Mouse (Mus musculus) heart, embryonic 12.5 days (tissue): ENCODE measurements at regions not wholly inside any gene's neighbourhood (a gene's known extent, or its start where the extent isn't known, plus 50 kb on each side); places are given as distances from the start of the nearest gene placed in this dataset.
"Not testable (repeated sequence)": the region's sequence is repeated elsewhere in the genome, so short reads cannot be mapped to it uniquely, and the experiment has no call there.

ENCODE experiments used
- ATAC-seq: fragments of 200-750 bp; cut with Nextera tagmentation; 2 replicates; pipeline ENCODE4 v1.8.0; 2017; ENCODE audit warnings: moderate TSS enrichment, moderate library complexity; ENCODE audit not compliant: insufficient number of reproducible peaks, low FRiP score
- H3K27ac ChIP-seq: fragments of 300-500 bp; sonication (generic); 2 replicates; pipeline ENCODE4 v1.5.1; 2016; ENCODE audit warnings: mild to moderate bottlenecking, moderate library complexity; ENCODE audit not compliant: poor library complexity, severe bottlenecking
- H3K27me3 ChIP-seq: fragments of 300-500 bp; sonication (generic); replicated peaks from 2 replicates; pipeline ENCODE4 v1.6.1; 2016; ENCODE audit warnings: mild to moderate bottlenecking, moderate library complexity
- H3K36me3 ChIP-seq: fragments of 300-500 bp; sonication (generic); 2 replicates; pipeline ENCODE4 v1.6.1; 2016; ENCODE audit warnings: mild to moderate bottlenecking, moderate library complexity
- H3K4me1 ChIP-seq: fragments of 300-500 bp; sonication (generic); replicated peaks from 2 replicates; pipeline ENCODE4 v1.6.1; 2016; ENCODE audit warnings: mild to moderate bottlenecking
- H3K4me2 ChIP-seq: fragments of 300-500 bp; sonication (generic); 2 replicates; pipeline ENCODE4 v1.6.1; 2016; ENCODE audit warnings: mild to moderate bottlenecking, moderate library complexity
- H3K4me3 ChIP-seq: fragments of 300-500 bp; sonication (generic); 2 replicates; pipeline ENCODE4 v1.5.1; 2016; ENCODE audit warnings: mild to moderate bottlenecking
- H3K9ac ChIP-seq: fragments of 300-500 bp; sonication (generic); 2 replicates; pipeline ENCODE4 v1.6.1; 2016; ENCODE audit warnings: mild to moderate bottlenecking, moderate library complexity
- H3K9me3 ChIP-seq: fragments of 300-500 bp; sonication (generic); replicated peaks from 2 replicates; pipeline ENCODE4 v1.6.1; 2016; ENCODE audit warnings: mild to moderate bottlenecking, moderate library complexity
- whole genome bisulfite sequencing: fragments of 180-500 bp; shearing (Covaris S2); methylation state at CpG from one replicate; pipeline ENCODE4 v1.1.7; 2016; 5-methylcytosine and 5-hydroxymethylcytosine counted together

DNA sequence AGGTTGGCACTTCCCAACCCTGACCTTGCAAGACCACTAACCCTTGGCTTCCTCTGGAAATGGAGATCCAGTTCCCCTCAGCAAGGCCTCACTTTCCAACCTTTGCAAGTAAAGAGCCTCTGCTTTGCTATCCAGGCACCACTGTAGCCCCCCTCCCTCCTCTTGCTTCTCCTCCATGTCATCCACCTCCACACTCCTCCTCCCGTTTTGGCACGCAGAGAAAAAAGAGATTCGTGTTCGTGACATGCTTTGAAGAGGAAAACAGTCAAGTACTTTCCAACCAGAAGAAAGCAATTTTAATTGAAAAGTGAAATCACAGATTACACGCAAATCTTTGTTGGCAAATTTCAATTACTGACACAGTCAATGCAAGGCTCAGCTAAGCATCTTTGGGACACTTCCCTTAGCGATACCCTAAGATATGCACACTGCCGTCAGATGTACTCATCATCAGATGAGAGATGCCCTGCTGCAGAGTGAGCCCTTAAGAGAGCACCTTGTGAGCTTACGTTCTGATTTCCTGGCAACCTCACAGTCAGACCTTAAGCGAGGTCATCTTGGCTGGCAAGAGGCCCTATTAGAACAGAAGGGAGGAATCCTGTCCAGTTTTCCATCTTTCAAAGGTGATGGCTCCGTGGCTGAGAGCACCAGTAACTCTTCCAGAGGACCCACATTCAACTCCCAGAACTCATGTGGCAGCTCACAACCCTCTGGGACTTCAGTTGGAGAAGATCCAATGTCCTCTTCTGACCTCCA is 208.5 kb upstream of the Zfp703 start:
- Histone ChIP-seq H3K9ac (no peak overlapping the region), H3K9me3 (no peaks in the 10 kb centered on the region), H3K4me1 (peaks cover 14% of the 10 kb centered on the region), H3K27me3 (peaks cover 66% of the 10 kb centered on the region), H3K36me3 (no peaks in the 10 kb centered on the region), H3K27ac (no peak overlapping the region), H3K4me3 (no peak overlapping the region), H3K4me2 (no peak overlapping the region)
- ATAC-seq = no peak
- WGBS = 80% methylated on average over 10 of the region's 10 CpGs

- H3K27me3 ChIP-seq = peaks cover 68% of the 10 kb centered on the region
- H3K9me3 ChIP-seq = no peaks in the 10 kb centered on the region
- H3K4me1 ChIP-seq = peaks cover 14% of the 10 kb centered on the region
- no peaks in the 10 kb centered on the region for H3K36me3 ChIP-seq
- WGBS = 9% methylated on average over 16 of the region's 16 CpGs
- peak; percentile 69 for ATAC-seq
- no peak overlapping the region for H3K27ac ChIP-seq
- peak overlapping the region; percentile 25; the same call in 1 of the 2 replicates for H3K9ac ChIP-seq
- H3K4me2 ChIP-seq = peak overlapping the region; percentile 74
- peak overlapping the region; percentile 26 for H3K4me3 ChIP-seq
Observed at GRCm38 (mm10) chr8:26770424-26770886, 206.7 kb upstream of the Zfp703 start.

- no peaks in the 10 kb centered on the region for H3K36me3 ChIP-seq
- 63% methylated on average over 10 of the region's 10 CpGs for WGBS
- H3K4me2 ChIP-seq = no peak overlapping the region
- H3K27me3 ChIP-seq = peaks cover 70% of the 10 kb centered on the region
- H3K9me3 ChIP-seq = no peaks in the 10 kb centered on the region
- no peak overlapping the region for H3K4me3 ChIP-seq
- no peak overlapping the region for H3K27ac ChIP-seq
- 0 out of 2 replicates have a peak, but pooled peaks cover 5% of the 10 kb centered on the region for H3K4me1 ChIP-seq
- ATAC-seq = no peak
- H3K9ac ChIP-seq = no peak overlapping the region
Observed at GRCm38 (mm10) chr8:26778917-26779537, 198.1 kb upstream of the Zfp703 start.

GRCm38 (mm10) chr8:26780515-26780914 is 196.6 kb upstream of the Zfp703 start:
- no peak for ATAC-seq
- no peaks in the 10 kb centered on the region for H3K9me3 ChIP-seq
- H3K4me2 ChIP-seq = peak overlapping the region; percentile 68
- H3K27ac ChIP-seq = no peak overlapping the region
- peaks cover 61% of the 10 kb centered on the region for H3K27me3 ChIP-seq
- peak overlapping the region; percentile 23 for H3K9ac ChIP-seq
- 14% methylated on average over 19 of the region's 19 CpGs for WGBS
- peak overlapping the region; percentile 32 for H3K4me3 ChIP-seq
- no peaks in the 10 kb centered on the region for H3K36me3 ChIP-seq
- H3K4me1 ChIP-seq = peaks cover 12% of the 10 kb centered on the region

GRCm38 (mm10) chr8:26782936-26783335 is 194.2 kb upstream of the Zfp703 start:
- not testable (repeated sequence) for ATAC-seq, H3K27ac ChIP-seq, H3K4me3 ChIP-seq, H3K9me3 ChIP-seq, H3K9ac ChIP-seq, H3K4me2 ChIP-seq, H3K36me3 ChIP-seq
- Histone ChIP-seq H3K4me1 (peaks cover 12% of the 10 kb centered on the region), H3K27me3 (peaks cover 38% of the 10 kb centered on the region)
- WGBS = 83% methylated on average over 8 of the region's 8 CpGs

DNA sequence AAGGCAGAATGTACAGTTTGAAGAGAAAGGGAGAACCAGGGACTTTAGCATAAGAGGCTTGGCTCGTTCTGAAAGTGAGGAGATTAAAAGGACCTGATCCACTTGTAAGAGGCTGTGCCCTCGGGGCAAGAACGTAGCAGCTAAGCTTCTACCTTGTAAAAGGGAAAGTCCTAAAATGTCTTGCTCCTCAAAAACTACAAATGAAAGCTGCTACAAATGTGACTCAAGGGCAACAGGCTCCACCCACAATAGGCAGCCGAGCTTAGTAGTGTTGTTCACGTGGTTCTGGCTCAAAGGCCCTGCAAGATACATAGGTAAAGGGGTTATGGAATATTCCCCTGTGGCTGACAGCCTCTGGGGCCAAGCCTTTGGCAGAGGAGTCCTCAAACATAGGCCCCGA is 192.7 kb upstream of the Zfp703 start:
- no peak overlapping the region for H3K4me3 ChIP-seq
- ATAC-seq = no peak
- H3K27ac ChIP-seq = no peak overlapping the region
- no peak overlapping the region for H3K9ac ChIP-seq
- no peak overlapping the region for H3K4me2 ChIP-seq
- no peaks in the 10 kb centered on the region for H3K9me3 ChIP-seq
- peaks cover 26% of the 10 kb centered on the region for H3K27me3 ChIP-seq
- no peaks in the 10 kb centered on the region for H3K36me3 ChIP-seq
- peaks cover 12% of the 10 kb centered on the region for H3K4me1 ChIP-seq
- 49% methylated on average over 6 of the region's 6 CpGs for WGBS

- 49% methylated on average over 2 of the region's 2 CpGs for WGBS
Observed at GRCm38 (mm10) chr8:26791795-26792194, 185.3 kb upstream of the Zfp703 start.

GRCm38 (mm10) chr8:26793606-26794292 is 183.4 kb upstream of the Zfp703 start:
- Histone ChIP-seq H3K9ac (no peak overlapping the region), H3K36me3 (no peaks in the 10 kb centered on the region), H3K9me3 (no peaks in the 10 kb centered on the region), H3K27me3 (peaks cover 9% of the 10 kb centered on the region; the same call in 1 of the 2 replicates), H3K4me2 (no peak overlapping the region), H3K4me1 (0 out of 2 replicates have a peak, but pooled peaks cover 2% of the 10 kb centered on the region), H3K27ac (no peak overlapping the region), H3K4me3 (no peak overlapping the region)
- ATAC-seq = no peak
- 85% methylated on average over 9 of the region's 9 CpGs for WGBS

More at GRCm38 (mm10) chr8:26791795-26792194, 185.3 kb upstream of the Zfp703 start:
- Histone ChIP-seq H3K36me3 (no peaks in the 10 kb centered on the region), H3K4me3 (no peak overlapping the region), H3K4me1 (0 out of 2 replicates have a peak, but pooled peaks cover 2% of the 10 kb centered on the region), H3K27me3 (peaks cover 9% of the 10 kb centered on the region; the same call in 1 of the 2 replicates), H3K27ac (no peak overlapping the region), H3K9me3 (no peaks in the 10 kb centered on the region), H3K4me2 (no peak overlapping the region), H3K9ac (no peak overlapping the region)
- ATAC-seq = no peak

DNA sequence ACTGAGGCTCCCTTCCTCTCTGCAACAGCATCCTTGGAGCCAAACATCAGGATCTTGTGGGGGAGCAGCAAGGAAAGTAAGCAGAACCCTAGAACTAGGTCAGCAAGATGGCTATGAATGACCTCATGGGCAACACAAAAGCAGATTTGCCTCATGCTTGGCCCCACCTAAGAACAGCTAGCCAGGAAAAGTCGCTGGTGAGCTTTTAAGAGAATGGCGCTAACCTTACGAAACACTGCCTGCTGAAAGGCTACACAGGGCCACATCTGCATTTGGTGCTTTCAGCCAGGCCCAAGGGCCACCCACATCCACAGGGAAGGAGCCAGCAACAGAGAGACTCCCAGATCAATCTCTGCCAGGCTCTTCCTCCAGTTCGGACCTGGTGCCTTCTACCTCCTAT is 182.7 kb upstream of the Zfp703 start:
- Histone ChIP-seq H3K27me3 (peaks cover 9% of the 10 kb centered on the region), H3K27ac (no peak overlapping the region), H3K9ac (no peak overlapping the region), H3K4me3 (no peak overlapping the region), H3K9me3 (no peaks in the 10 kb centered on the region), H3K36me3 (no peaks in the 10 kb centered on the region), H3K4me1 (0 out of 2 replicates have a peak, but pooled peaks cover 2% of the 10 kb centered on the region), H3K4me2 (no peak overlapping the region)
- 80% methylated on average over 4 of the region's 4 CpGs for WGBS
- ATAC-seq = no peak

DNA sequence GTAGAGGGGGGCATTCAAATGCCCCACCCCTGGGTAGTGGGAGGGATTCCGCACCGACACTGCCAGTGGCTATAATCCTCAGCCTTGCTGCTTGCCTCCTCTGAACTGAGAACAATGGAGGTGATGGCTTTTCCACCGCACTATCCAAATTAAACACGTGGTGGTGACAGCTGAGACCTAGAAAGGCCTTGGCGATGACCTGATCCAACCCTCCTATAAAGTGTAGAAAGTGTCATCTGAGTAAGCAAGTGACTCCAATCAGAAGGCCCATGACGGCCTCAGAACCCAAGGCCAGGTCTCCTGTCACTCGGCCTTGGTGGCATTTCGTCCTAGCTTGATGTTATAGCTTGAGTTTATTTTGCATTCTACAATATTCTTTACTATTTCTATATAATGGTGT is 181.5 kb upstream of the Zfp703 start:
- Histone ChIP-seq H3K4me1 (0 out of 2 replicates have a peak, but pooled peaks cover 2% of the 10 kb centered on the region), H3K9me3 (no peaks in the 10 kb centered on the region), H3K4me2 (no peak overlapping the region), H3K9ac (no peak overlapping the region), H3K36me3 (no peaks in the 10 kb centered on the region), H3K27ac (no peak overlapping the region), H3K4me3 (no peak overlapping the region), H3K27me3 (peaks cover 9% of the 10 kb centered on the region)
- 87% methylated on average over 8 of the region's 8 CpGs for WGBS
- no peak for ATAC-seq

DNA sequence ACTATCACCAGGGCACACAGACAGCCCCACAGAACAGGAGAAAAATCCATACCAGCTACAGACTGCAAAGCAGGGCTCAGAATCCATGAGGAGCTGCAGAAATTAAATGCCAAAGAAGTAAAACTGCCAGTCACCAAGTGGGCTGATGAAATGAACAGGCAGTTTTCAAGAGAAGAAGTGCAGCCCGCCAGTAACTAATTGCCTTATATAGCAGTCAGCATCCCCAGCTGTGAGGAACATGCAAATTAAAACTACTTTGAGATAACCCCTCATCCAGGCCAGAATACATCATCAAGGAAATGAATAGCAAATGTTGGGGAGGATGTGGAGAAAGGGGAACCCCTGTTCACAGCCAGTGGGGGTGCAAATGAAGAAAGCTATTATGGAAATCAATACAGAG is 177.3 kb upstream of the Zfp703 start:
- 58% methylated on average over 1 of the region's 1 CpGs for WGBS
- peaks cover 30% of the 10 kb centered on the region for H3K27me3 ChIP-seq

More for the DNA sequence above, 177.3 kb upstream of the Zfp703 start:
- Histone ChIP-seq H3K9me3 (no peaks in the 10 kb centered on the region), H3K9ac (no peak overlapping the region), H3K4me1 (peaks cover 6% of the 10 kb centered on the region), H3K27ac (no peak overlapping the region), H3K4me2 (no peak overlapping the region), H3K4me3 (no peak overlapping the region), H3K36me3 (no peaks in the 10 kb centered on the region)
- no peak for ATAC-seq
